Mouse (Mus musculus) hindbrain, embryonic 10.5 days (tissue): Measurements from ENCODE around the gene Nos3. TPM values are rescaled to one million over a fixed set of nuclear protein-coding genes. Genes with fewer than 3 reads are reported as not detected.
A peak's percentile ranks its signal among the peaks of the same experiment; 100 is the strongest.

Experiments used
- DNase-seq: peaks from one replicate; pipeline ENCODE4 v3.0.0-alpha.2; 2017; ENCODE audit warnings: low spot score
- H3K27ac ChIP-seq: fragments of 300-500 bp; sonication (generic); 2 replicates; pipeline ENCODE4 v1.5.1; 2016; ENCODE audit warnings: mild to moderate bottlenecking, moderate library complexity
- H3K27me3 ChIP-seq: fragments of 300-500 bp; sonication (generic); 2 replicates; pipeline ENCODE4 v1.6.1; 2016; ENCODE audit warnings: mild to moderate bottlenecking; ENCODE audit not compliant: poor library complexity, insufficient read depth, severe bottlenecking
- H3K36me3 ChIP-seq: fragments of 300-500 bp; sonication (generic); 2 replicates; pipeline ENCODE4 v1.6.1; 2016; ENCODE audit warnings: mild to moderate bottlenecking, moderate library complexity
- H3K4me1 ChIP-seq: fragments of 300-500 bp; sonication (generic); replicated peaks from 2 replicates; pipeline ENCODE4 v1.6.1; 2016; ENCODE audit warnings: mild to moderate bottlenecking
- H3K4me3 ChIP-seq: fragments of 300-500 bp; sonication (generic); 2 replicates; pipeline ENCODE4 v1.5.1; 2016; ENCODE audit warnings: mild to moderate bottlenecking, moderate library complexity
- H3K9me3 ChIP-seq: fragments of 300-500 bp; sonication (generic); 2 replicates; pipeline ENCODE4 v1.6.1; 2016; ENCODE audit warnings: mild to moderate bottlenecking, moderate library complexity
- WGBS: fragments of 180-500 bp; shearing (Covaris S2); methylation state at CpG from one replicate; pipeline ENCODE4 v1.1.7; 2016; 5-methylcytosine and 5-hydroxymethylcytosine counted together
- polyA plus RNA-seq: library from polyadenylated mRNA; unstranded; fragments of >200 nt; fragmentation: Nextera tagmentation; extraction: Ambion mirVana; gene quantifications from 2 replicates; pipeline ENCODE4 v1.2.1, GENCODE M21; 2016

Gene Nos3
- polyA plus RNA-seq, 1 experiment from 2014 or later: 9.7 TPM

GRCm38 (mm10) chr5:24364963-24365362, 353 bp downstream of the Nos3 start:
- Histone ChIP-seq H3K4me3 (peak overlapping the region; percentile 3; the same call in 1 of the 2 replicates), H3K27ac (peak overlapping the region; percentile 51; the same call in 1 of the 2 replicates), H3K36me3 (no peaks in the 10 kb centered on the region), H3K4me1 (peaks cover 39% of the 10 kb centered on the region), H3K27me3 (no peaks in the 10 kb centered on the region), H3K9me3 (no peaks in the 10 kb centered on the region)
- 84% methylated on average over 10 of the region's 10 CpGs for WGBS
- DNase-seq: no peak

GRCm38 (mm10) chr5:24365528-24365927, 918 bp downstream of the Nos3 start:
- Histone ChIP-seq H3K4me1 (peaks cover 40% of the 10 kb centered on the region), H3K9me3 (no peaks in the 10 kb centered on the region), H3K36me3 (no peaks in the 10 kb centered on the region), H3K4me3 (0 out of 2 replicates have a peak overlapping the region, but pooled peaks have one; percentile 3), H3K27ac (no peak overlapping the region), H3K27me3 (no peaks in the 10 kb centered on the region)
- no peak for DNase-seq
- WGBS: 37% methylated on average over 5 of the region's 5 CpGs

GRCm38 (mm10) chr5:24366426-24366825, 1.8 kb downstream of the Nos3 start:
- no peaks in the 10 kb centered on the region for H3K36me3 ChIP-seq
- H3K9me3 ChIP-seq: no peaks in the 10 kb centered on the region
- WGBS: 87% methylated on average over 9 of the region's 9 CpGs
- peaks cover 39% of the 10 kb centered on the region for H3K4me1 ChIP-seq
- H3K27ac ChIP-seq: no peak overlapping the region
- H3K4me3 ChIP-seq: no peak overlapping the region
- H3K27me3 ChIP-seq: no peaks in the 10 kb centered on the region
- no peak for DNase-seq

DNA sequence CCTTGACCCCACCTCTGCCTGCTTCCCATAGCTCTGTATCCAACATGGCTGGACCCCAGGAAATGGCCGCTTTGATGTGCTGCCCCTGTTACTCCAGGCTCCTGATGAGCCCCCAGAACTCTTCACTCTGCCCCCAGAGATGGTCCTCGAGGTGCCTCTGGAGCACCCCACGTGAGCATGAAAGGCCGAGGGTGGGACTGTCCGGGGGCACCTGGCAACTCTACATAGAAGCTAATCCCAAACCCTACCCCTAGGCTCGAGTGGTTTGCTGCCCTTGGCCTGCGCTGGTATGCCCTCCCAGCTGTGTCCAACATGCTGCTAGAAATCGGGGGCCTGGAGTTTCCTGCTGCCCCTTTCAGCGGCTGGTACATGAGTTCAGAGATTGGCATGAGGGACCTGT, 5.2 kb downstream of the Nos3 start:
- H3K27me3 ChIP-seq: no peaks in the 10 kb centered on the region
- 83% methylated on average over 9 of the region's 9 CpGs for WGBS
- no peaks in the 10 kb centered on the region for H3K36me3 ChIP-seq
- DNase-seq: no peak
- no peak overlapping the region; the same call in 1 of the 2 replicates for H3K27ac ChIP-seq
- H3K4me1 ChIP-seq: peaks cover 27% of the 10 kb centered on the region
- H3K9me3 ChIP-seq: no peaks in the 10 kb centered on the region
- H3K4me3 ChIP-seq: no peak overlapping the region

DNA sequence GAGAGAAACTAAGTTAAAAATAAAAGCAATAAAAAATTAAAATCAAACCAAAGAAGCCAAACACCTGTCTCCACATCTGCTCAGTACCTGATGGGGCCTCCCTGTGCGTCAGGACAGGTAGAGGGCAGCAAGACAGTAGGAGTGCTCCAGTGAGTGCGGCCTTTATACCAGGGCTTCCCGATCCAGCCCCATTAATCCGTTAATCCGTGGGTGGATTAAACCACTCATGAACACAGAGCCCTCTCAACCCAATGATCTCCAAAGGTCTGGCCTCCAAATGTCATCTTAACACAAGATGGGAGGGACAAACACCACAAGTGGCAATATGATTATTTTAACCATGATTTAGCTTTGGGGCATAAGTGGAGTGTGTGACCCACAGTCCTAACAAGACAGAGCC, 9.2 kb downstream of the Nos3 start:
- Histone ChIP-seq H3K27me3 (no peaks in the 10 kb centered on the region), H3K36me3 (no peaks in the 10 kb centered on the region), H3K9me3 (no peaks in the 10 kb centered on the region), H3K4me1 (peaks cover 22% of the 10 kb centered on the region), H3K4me3 (no peak overlapping the region), H3K27ac (no peak overlapping the region)
- no peak for DNase-seq
- 76% methylated on average over 5 of the region's 5 CpGs for WGBS

GRCm38 (mm10) chr5:24374216-24374615, 9.6 kb downstream of the Nos3 start:
- Histone ChIP-seq H3K4me3 (no peak overlapping the region), H3K27me3 (no peaks in the 10 kb centered on the region), H3K4me1 (peaks cover 18% of the 10 kb centered on the region), H3K36me3 (no peaks in the 10 kb centered on the region), H3K27ac (no peak overlapping the region), H3K9me3 (no peaks in the 10 kb centered on the region)
- WGBS: 86% methylated on average over 6 of the region's 6 CpGs
- DNase-seq: no peak

DNA sequence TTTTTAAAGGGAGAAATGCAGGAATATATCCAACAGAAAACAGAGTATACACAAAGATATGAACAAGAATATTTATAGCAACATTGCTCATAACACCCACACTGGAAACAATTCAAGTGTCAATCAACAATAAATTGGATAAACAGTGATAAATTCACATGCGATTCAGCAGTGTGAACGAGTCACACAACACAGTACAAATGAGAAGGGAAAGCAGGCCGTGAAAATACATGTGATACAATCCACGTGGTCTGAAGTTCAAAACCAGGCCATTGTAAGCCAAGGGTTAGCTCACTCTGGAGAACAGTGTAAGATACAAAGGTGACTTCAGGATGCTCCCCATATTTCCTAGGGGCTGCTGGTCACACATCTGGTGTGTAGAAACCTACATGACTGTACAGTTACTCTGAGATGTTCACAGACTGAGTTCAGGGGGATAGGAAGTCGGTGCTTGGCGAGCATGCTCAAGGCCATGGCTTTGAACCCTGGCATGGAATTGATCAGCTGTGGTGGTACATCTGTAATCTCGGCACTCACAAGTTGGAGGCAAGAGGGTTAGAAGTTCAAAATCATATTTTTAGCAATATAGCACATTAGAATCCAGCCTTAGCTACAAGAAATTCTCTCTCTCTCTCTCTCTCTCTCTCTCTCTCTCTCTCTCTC, 10.2 kb downstream of the Nos3 start:
- Histone ChIP-seq H3K4me1 (peaks cover 16% of the 10 kb centered on the region), H3K27me3 (no peaks in the 10 kb centered on the region), H3K27ac (no peak overlapping the region), H3K4me3 (no peak overlapping the region), H3K36me3 (no peaks in the 10 kb centered on the region), H3K9me3 (no peaks in the 10 kb centered on the region)
- DNase-seq: no peak
- WGBS: 85% methylated on average over 7 of the region's 7 CpGs

DNA sequence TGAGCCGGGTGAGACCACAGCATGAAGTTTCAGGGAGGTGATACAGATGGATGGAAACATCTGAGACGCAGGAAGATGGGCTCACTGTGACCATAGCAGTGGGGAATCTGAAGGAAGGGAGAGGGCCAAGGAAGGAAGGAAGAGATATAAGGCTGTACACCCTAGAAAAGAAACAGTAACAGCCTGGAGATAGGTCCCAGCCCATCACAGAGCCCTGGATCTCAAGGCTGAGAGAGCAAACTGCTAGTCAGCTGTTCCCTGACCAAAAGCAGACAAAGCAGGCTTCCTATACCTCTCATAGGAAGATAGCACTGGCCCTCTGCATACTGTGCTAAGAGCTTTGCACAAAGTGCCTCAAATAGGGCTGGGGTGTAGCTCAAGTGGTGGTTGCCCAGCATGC, 14.1 kb downstream of the Nos3 start:
- Histone ChIP-seq H3K27ac (no peak overlapping the region), H3K36me3 (no peaks in the 10 kb centered on the region), H3K4me3 (no peak overlapping the region), H3K27me3 (no peaks in the 10 kb centered on the region), H3K9me3 (no peaks in the 10 kb centered on the region), H3K4me1 (peaks cover 29% of the 10 kb centered on the region)
- DNase-seq: no peak
- 85% methylated on average over 2 of the region's 2 CpGs for WGBS

DNA sequence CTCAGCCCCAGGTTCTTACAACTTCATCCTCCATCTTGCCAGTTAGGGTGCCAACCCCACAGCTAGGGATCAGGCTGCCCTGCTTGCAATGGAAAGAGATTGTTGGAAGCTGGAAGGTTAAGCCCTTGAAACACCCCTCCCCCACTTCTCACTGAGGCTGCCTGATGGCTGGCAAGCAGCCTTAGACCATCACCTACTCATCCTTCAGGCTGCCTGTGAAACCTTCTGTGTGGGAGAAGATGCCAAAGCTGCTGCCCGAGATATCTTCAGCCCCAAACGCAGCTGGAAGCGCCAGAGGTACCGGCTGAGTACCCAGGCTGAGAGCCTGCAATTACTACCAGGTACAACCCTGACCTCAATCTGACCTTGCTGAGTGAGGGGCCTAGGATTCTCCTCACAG, 14.9 kb downstream of the Nos3 start:
- DNase-seq: no peak
- Histone ChIP-seq H3K27ac (no peak overlapping the region), H3K4me1 (peaks cover 36% of the 10 kb centered on the region), H3K36me3 (no peaks in the 10 kb centered on the region), H3K27me3 (peaks cover 2% of the 10 kb centered on the region), H3K4me3 (no peak overlapping the region), H3K9me3 (no peaks in the 10 kb centered on the region)
- WGBS: 83% methylated on average over 4 of the region's 4 CpGs

DNA sequence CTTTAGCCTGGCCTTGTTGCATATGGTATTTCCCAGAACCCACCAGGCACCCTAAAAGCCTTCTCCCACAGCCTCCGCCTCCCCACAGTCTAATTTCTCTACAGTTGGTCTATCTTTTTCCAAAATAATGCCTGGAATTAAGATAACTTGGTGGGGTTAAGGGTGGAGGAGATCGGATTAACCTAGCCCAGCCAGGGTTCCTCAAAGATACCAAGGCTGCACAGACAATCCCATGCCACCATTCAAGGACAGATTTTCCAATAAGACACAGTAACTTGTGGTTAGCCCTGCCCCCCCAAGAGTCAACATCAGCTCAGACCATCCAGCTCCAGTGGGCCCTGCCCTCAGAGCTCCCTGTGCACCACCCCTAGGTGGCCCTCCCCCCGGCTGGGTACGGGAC, 15.9 kb downstream of the Nos3 start:
- Histone ChIP-seq H3K27ac (no peak overlapping the region), H3K4me1 (peaks cover 36% of the 10 kb centered on the region), H3K36me3 (no peaks in the 10 kb centered on the region), H3K27me3 (peaks cover 12% of the 10 kb centered on the region), H3K4me3 (no peak overlapping the region), H3K9me3 (no peaks in the 10 kb centered on the region)
- WGBS: 85% methylated on average over 4 of the region's 4 CpGs
- DNase-seq: no peak

DNA sequence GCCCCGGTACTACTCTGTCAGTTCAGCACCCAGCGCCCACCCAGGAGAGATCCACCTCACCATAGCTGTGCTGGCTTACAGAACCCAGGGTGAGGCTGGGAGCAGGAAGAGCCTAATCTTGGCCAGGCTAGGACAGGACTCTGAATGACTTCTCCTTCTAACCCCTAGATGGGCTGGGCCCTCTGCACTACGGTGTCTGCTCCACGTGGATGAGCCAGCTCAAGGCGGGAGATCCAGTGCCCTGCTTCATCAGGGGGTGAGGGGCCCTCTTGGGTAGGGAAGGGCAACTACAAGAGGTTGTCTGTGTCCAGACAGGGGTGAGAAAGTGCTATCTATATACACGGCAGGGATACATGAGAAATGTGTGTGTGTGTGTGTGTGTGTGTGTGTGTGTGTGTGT, 16.9 kb downstream of the Nos3 start:
- Histone ChIP-seq H3K4me1 (peaks cover 44% of the 10 kb centered on the region), H3K9me3 (no peaks in the 10 kb centered on the region), H3K27ac (no peak overlapping the region), H3K4me3 (no peak overlapping the region), H3K27me3 (peaks cover 22% of the 10 kb centered on the region), H3K36me3 (no peaks in the 10 kb centered on the region)
- no peak for DNase-seq
- WGBS: 68% methylated on average over 6 of the region's 6 CpGs

DNA sequence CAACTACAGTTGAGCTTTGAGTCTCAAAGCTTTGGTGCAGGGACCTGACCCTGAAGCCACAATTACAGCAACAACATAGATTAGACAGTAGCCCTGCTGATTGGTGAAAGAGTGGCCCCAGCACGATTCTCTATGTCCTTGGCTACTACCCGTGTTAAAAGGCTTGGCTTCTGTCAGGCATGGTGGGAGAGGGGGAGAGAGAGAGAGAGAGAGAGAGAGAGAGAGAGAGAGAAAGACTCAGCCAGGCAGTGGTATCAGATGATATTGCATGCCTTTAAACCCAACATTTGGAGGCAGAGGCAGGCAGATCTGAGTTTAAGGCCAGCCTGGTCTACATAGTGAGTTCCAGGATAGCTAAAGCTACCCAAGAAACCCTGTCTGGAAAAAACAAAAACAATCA, 17.4 kb downstream of the Nos3 start:
- peaks cover 27% of the 10 kb centered on the region for H3K27me3 ChIP-seq
- WGBS: 64% methylated on average over 2 of the region's 2 CpGs
- H3K4me1 ChIP-seq: peaks cover 49% of the 10 kb centered on the region
- no peaks in the 10 kb centered on the region for H3K9me3 ChIP-seq
- H3K27ac ChIP-seq: no peak overlapping the region
- H3K36me3 ChIP-seq: no peaks in the 10 kb centered on the region
- no peak for DNase-seq
- H3K4me3 ChIP-seq: no peak overlapping the region

- no peaks in the 10 kb centered on the region for H3K9me3 ChIP-seq
- H3K36me3 ChIP-seq: no peaks in the 10 kb centered on the region
- H3K4me3 ChIP-seq: peak overlapping the region; percentile 56
- peak overlapping the region; percentile 79 for H3K27ac ChIP-seq
- WGBS: under 1% methylated on average over 34 of the region's 34 CpGs
- peaks cover 40% of the 10 kb centered on the region for H3K27me3 ChIP-seq
- DNase-seq: peak; percentile 94
- H3K4me1 ChIP-seq: peaks cover 55% of the 10 kb centered on the region
Measured at GRCm38 (mm10) chr5:24383026-24383859, 18.6 kb downstream of the Nos3 start.
